Mouse (Mus musculus): ENCODE data around the gene Rai2.
A peak's percentile ranks its signal among the peaks of the same experiment; 100 is the strongest.

Gene Rai2

GRCm38 (mm10) chrX:161716865-161717763, at the start of gene Rai2:
Gene Rai2, plus strand, starts transcription at chrX:161717069.
- peak; percentile 35 for DNase-seq (ENCODE audit: low read depth, low spot score)

GRCm38 (mm10) chrX:161689336-161689735, 27.5 kb upstream of the Rai2 start:
- DNase-seq (ENCODE audit: low read depth, low spot score) = peak; percentile 68

GRCm38 (mm10) chrX:161716503-161716864, 385 bp upstream of the Rai2 start:
- no peak for DNase-seq (ENCODE audit: low read depth, low spot score)

- no peak for DNase-seq (ENCODE audit: low read depth, low spot score)
These were observed 1.0 kb downstream of the Rai2 start for GRCm38 (mm10) chrX:161717764-161718382.

- DNase-seq (ENCODE audit: low read depth, low spot score) = no peak
These were observed 1.7 kb downstream of the Rai2 start for GRCm38 (mm10) chrX:161718548-161718947.

GRCm38 (mm10) chrX:161721082-161721481, 4.2 kb downstream of the Rai2 start:
- DNase-seq (ENCODE audit: low read depth, low spot score) = no peak

GRCm38 (mm10) chrX:161723391-161723808, 6.5 kb downstream of the Rai2 start:
- no peak for DNase-seq (ENCODE audit: low read depth, low spot score)

GRCm38 (mm10) chrX:161726257-161726656, 9.4 kb downstream of the Rai2 start:
- DNase-seq (ENCODE audit: low read depth, low spot score) = no peak

- DNase-seq (ENCODE audit: low read depth, low spot score) = no peak
These were observed 11.6 kb downstream of the Rai2 start for GRCm38 (mm10) chrX:161728507-161728906.

- no peak for DNase-seq (ENCODE audit: low read depth, low spot score)
These were observed 13.2 kb downstream of the Rai2 start for GRCm38 (mm10) chrX:161730026-161730425.

- DNase-seq (ENCODE audit: low read depth, low spot score) = no peak
These were observed 15.0 kb downstream of the Rai2 start for GRCm38 (mm10) chrX:161731859-161732258.

- DNase-seq (ENCODE audit: low read depth, low spot score) = no peak
These were observed 16.9 kb downstream of the Rai2 start for GRCm38 (mm10) chrX:161733581-161734309.

GRCm38 (mm10) chrX:161734310-161734676, 17.4 kb downstream of the Rai2 start:
- no peak for DNase-seq (ENCODE audit: low read depth, low spot score)

GRCm38 (mm10) chrX:161739374-161739773, 22.5 kb downstream of the Rai2 start:
- no peak for DNase-seq (ENCODE audit: low read depth, low spot score)

- DNase-seq (ENCODE audit: low read depth, low spot score) = no peak
These were observed 26.2 kb downstream of the Rai2 start for GRCm38 (mm10) chrX:161743080-161743479.

GRCm38 (mm10) chrX:161745296-161745695, 28.4 kb downstream of the Rai2 start:
- DNase-seq (ENCODE audit: low read depth, low spot score) = no peak

GRCm38 (mm10) chrX:161747337-161747736, 30.5 kb downstream of the Rai2 start:
- peak; percentile 41 for DNase-seq (ENCODE audit: low read depth, low spot score)

- DNase-seq (ENCODE audit: low read depth, low spot score) = no peak
These were observed 36.6 kb downstream of the Rai2 start for GRCm38 (mm10) chrX:161753514-161753913.

- no peak for DNase-seq (ENCODE audit: low read depth, low spot score)
These were observed 59.6 kb downstream of the Rai2 start for GRCm38 (mm10) chrX:161776321-161776962.

- DNase-seq (ENCODE audit: low read depth, low spot score) = no peak
These were observed 63.6 kb downstream of the Rai2 start for GRCm38 (mm10) chrX:161780321-161781034.

GRCm38 (mm10) chrX:161790182-161790581, 73.3 kb downstream of the Rai2 start:
- no peak for DNase-seq (ENCODE audit: low read depth, low spot score)

Measured in skeletal muscle tissue, adult 2 months (tissue).